Mouse (Mus musculus) CD4-positive, CD25-positive, alpha-beta regulatory T cell, adult 4 months (primary cell): ENCODE measurements around the gene Zfp277. TPM values are rescaled to one million over a fixed set of nuclear protein-coding genes. Genes with fewer than 3 reads are reported as not detected.

Experiments used
- ATAC-seq: one replicate; pipeline ENCODE4 v1.8.0; 2017
- polyA plus RNA-seq, 2 experiments: library from polyadenylated mRNA; unstranded; fragments of 100-300 nt; shearing (Covaris generic); gene quantifications; one replicate each; pipeline ENCODE4 v1.2.1; 2017

Zfp277 gene
- 10 to 100 TPM; 39.8 to 40.1 TPM for polyA plus RNA-seq

DNA sequence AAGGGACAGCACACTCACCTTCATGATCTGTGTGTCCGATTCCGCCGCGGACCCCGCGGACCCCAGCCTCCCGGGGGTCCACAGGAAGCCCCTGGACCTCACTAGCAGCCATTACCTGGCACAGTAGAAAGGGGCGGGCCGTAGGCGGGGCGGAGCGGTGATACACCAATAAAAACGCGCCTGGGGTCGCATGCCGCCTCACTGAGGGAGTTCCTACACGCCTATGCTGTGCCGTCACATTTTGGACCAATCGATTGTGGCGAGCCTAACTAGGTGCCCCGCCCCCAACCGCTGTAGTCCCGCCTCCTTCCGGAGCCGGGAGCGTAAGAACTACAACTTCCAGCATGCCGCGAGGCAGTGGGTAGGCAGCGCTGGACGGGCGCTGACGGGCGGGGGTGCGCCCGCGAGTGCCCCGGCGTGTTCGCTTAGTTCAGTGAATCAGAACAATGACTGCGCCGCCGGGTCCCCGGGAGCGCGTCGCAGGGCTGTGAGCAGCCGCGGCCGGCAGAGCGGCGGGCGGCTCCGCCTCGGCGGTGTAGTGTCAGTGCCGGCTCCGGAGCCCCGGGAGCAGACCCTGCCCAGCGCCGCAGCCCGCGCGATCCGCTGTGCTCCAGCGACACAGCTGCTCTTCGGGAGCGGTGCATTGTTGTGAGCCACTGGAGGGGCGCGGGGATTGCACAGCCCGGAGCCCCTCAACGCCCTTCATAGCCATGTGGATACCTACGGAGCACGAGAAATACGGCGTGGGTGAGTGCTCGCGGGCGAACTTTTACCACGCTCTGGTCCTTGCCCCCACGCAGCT is at the start of gene Zfp277, which contains the start of gene Dock4:
Gene Zfp277, minus strand, starts transcription at position 255 of the 802 bp plus-strand sequence.
Gene Dock4, plus strand, starts transcription at position 305 of the 802 bp plus-strand sequence.
- ATAC-seq, result peak; percentile 93

DNA sequence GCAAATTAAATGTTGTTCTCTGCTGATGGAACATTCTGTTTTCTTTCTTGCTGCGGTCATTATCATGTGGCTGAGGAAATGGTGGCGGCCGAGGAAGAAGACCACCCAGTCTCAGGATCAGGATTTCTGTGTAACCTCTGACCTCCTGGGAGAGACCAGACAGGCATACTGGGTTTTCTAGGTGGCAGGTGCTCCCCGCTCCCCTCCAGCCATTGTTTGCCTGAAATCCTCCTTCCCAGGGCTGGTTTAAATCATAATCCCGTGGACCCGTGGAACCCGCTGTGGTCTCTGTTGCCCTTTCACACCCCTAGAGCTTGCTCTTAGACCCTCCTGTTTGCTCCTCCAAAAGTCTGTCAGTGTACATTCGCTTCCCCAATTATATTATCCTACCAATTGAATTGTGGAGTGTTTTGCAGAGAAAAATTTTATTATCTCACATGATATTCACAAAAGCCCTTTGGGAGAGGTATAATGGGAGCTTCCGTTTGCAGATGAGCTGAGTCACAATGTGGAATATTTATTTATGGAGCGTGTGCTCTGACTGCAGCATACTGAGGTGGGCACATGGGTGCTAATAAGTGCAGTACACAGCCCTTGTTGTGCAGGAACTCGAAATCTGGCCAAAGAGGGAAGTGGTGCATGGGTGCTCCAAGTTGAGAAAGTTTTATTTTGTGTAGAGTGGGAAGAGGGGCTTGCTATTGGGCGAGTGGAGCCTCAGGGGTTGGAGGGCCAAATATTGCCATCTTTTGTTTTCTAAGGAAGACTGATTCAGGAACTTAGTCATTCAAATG is 40.5 kb upstream of the Zfp277 start:
- ATAC-seq, result no peak

DNA sequence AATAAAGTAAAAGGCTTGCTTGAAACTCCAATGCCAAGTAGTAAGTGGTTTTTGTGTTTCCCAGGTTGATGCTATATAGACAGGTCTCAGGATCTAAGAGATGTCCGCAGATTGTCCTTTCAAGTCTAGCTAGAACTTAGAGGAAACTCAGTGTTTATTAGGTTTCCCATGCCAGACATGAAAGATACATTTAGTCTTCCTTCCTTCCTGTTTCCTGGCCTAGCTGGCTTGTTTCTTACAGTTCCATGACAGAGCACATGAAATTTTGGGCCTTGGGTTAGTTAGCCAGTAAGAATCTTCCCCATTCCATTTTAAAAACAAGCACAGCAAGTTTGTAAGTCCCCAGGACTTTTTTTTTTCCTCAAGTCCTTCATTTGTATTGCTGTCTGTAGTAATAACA is 39.5 kb upstream of the Zfp277 start:
- no peak for ATAC-seq

DNA sequence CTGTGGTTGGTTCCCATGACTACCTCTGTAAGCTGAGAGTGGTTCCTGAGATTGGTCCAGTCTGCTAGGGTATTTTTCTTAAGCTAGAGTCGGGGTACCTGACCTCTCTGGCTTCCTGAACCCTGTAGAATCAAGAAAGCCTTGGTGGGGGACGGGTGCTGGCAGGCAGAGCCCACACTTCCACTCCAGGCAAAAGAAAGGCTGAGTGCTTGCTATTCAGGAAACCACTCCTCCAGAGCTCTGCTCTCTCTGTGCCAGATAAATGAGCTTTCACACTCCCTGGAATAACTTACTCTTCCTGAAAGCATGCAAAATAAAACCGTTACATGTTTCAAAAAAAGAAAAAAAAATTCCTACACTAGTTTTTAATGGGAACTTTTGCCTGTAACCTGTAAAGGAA is 38.5 kb upstream of the Zfp277 start:
- no peak for ATAC-seq

DNA sequence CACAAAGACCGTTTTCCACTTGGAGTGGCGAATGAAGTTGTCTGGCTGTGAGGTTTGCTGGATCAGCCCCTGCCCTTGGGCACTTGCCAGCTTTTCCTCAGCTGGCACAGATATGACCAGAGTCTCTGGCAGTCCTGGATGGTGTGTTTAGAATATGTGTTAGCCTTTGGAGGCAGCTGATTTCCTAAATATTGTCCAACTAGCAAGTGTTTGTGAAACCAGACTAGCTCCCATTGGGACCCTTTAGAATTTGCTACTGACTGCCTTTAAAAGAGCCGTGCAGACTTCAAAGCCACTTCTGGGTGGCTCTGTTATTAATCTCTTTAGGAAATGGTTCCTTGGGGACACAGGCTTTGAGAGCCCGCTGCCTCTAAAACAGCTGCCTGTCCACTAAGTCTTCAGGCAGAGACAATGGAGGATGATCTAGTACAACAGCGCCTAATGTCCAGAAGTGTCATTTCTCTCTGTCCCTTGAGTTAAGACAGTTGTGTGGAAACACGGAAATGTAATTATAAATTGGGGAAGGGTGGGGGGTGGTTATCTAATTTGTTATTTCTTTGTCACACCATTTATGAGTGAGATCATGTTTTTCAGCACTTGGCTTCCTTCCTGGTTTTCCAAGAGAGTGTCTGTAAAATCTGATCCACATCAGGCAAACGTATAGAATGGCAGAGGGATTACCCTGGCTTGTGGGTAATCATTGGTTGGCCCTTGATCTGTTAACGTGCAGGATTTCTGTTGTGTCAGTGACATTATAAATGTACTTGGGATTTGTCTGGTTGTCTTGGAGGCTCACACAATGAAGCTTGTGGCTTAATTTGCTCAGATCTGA is 32.1 kb upstream of the Zfp277 start:
- ATAC-seq, result no peak

DNA sequence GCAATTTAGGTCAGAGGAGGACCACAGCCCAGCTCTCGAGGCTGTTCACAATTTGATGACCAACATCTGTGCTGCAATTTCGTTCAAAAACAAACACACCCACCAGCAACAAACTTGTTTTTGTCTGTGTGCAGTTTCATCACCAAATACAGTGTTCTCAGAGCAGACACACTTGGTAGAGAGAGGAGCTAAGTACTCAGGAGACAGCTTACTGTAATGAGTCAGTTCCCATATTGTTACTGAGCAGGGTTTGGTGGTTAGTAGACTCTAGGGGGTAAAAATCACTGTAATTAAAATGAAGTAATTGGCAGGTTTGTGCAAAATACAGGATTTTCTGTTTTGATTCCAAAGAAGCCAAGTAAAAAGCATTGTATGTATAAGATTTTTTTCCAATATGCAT is 28.0 kb upstream of the Zfp277 start:
- no peak for ATAC-seq

DNA sequence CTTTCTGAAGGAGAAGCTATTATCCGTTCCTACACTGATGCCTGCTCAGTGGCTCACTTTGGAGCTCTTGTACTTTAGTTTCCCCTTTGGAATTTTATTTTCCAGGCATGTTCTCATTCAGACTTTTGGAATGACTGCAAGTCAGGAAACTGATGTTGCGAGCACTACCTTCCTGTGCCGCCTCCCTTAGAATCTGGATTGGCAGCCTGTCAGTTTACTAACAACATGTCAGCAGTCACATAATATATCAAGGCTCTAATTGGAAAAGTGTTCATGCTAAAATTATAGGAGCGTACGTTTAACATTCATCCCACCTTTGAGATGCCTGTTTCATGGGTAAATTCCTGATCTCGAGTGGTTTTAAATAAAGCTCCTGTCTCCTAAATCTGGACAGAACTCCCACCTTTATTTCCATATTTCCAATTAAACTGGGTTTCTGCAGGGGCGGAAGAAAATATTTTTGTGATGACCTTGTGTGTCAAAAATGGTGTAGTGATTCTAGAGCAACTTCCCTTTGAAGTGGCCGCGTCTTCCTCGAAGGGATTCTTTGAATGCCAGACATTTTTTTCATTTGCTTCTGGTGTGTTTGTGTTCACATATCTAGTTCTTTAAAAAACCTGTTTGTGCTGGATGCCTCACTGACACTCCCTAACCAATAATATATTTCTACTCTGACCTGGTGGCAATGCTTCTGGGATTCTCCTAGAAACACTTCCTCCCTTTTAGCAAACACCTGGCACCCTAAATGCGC is 26.1 kb upstream of the Zfp277 start:
- ATAC-seq, result no peak

DNA sequence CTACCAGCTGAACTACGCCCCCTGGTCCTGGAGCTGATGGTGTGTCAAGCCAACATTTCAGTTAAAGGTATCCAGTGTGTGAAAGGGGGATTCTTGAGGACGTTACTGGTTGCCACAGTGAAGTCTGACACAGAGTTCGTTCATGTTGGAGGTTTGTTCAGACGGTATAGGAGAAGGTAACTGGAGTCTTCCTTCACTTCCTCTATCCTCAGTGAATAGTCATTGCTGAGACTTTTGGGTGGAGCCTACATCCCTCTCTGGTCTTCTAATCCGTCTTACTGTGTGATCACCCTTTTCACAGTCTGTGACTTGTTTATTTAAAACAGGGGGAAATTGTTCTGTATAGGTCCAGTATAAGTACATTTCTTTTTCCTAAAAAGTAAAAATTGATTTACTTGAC is 23.3 kb upstream of the Zfp277 start:
- ATAC-seq, result no peak

DNA sequence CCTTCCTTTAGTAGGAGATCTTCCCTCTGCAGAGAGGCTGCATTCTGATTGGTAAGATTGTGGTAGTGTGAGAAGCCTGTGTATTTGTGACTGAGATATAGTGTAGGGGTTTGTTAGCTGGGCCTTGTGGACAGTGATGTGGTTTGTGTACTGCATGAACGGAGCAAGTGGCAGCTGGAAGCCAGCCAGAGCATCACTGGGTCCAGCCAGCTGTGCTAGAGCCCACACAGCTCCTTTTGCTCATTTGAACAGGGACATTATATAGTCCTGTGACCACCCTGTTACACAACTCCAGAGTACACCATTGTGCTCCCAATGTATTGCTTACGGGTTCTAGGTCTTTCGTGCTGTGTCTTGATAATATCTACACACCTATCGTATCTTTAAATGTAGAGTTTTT is 22.5 kb upstream of the Zfp277 start:
- no peak for ATAC-seq

DNA sequence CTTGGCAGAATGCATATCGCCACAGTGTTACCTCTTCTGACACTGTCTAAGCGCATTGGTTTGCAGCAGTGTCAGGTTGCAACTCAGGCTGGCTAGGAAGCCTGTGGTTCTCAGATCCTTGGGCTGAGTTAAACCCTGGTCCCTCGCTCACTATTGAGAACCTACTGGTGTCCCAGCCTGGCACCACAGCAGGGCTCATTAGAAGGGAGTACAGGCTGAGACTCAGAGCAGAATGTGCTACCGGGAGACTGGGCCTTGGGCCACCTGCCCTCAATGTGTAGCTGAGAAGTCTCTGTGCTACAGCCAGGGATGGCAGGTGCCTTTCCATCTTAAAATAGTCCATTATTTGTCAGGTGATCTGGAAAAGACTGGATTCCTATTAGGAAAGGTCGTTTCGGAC is 18.6 kb upstream of the Zfp277 start:
- no peak for ATAC-seq

DNA sequence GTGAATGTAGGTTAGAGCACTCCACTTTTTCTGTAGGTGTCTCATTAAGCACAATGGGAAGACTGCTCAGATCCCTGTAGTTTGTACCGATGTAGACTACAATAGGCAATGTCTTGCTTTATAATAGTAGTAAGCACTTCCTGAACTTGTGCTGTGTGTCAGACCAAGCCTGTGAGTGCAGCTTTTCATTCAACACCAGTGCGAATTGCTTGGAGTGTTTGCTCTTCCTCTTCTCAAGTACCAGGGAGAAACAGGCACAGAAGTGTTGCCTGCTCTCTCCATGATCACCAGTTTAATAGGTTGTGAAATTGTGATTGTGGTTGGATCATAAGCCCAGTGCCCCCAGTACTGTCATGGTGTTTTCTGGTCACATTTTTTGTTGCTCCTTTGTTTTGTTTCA is 18.1 kb upstream of the Zfp277 start:
- no peak for ATAC-seq

DNA sequence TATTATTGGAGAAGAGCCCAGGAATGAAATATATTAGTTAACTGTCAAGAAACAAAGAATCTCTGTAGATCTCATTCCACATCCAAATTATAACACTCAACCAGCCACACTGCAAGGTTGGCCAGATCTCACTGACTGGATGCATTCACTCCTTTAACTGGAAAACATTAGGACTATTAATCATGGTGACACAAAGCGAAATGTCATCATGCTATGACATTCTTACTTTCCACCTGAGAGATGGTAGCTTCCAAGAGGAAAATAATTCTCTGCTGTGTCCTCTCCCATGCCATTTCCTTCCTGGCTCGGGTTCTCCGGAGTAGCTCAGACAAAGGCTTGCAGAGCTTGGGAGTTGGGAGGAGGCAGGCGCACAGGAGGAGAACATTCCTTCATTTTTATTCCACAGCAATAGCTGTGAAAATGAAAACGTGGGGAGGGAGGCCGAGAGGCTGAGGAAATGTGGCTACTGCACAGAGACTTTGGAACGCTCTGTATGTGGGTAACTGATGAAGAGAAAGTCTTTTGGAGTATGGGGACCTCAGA is 17.1 kb upstream of the Zfp277 start:
- ATAC-seq, result no peak

DNA sequence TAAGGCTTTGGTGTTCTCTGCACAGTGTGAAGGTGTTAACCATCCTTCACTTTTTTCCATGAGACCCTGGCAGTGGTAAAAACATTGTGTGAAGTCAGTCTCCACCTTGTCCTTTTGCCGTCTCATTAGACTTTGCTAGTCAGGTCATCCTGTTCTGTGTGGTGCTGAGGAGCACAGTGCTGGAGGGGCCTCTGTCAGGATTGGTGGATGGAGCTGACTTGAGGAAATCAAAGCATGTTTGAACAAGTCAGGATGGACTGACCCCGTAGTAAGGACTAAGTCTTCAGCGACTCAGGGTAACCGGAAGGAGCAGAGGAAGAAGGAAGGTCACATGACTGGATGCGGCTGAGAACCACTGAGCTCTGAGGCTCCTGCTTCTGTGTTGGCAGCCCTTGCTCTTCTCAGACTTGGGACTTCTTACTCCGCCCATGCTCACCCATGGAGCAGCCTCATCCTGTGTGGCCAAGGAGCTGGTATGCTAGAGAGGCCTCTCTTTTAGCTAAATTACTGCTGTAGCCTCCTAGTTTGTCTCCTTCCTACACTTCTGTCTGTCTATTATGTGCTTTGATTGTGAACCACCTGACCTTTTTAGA is 14.1 kb upstream of the Zfp277 start:
- no peak for ATAC-seq

DNA sequence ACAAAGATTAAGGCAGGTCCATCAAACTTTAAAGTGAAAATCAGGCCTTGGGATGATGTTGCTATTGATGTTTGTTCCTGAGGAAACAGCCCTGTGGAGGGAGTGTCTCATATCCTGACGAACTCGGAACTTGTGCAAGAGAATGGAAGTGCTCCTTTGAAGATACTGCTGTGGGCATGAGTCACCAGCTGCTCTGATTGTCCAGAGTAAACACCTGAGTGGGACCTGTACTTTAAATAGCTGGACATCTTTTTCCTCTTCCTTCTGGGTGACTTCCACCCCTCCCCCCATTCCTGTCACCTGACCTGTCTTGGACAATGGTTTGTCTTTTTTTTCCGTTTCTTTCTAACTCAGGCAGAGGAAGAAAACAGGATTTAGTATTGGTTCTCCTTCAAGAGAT is 13.3 kb upstream of the Zfp277 start:
- ATAC-seq, result no peak

DNA sequence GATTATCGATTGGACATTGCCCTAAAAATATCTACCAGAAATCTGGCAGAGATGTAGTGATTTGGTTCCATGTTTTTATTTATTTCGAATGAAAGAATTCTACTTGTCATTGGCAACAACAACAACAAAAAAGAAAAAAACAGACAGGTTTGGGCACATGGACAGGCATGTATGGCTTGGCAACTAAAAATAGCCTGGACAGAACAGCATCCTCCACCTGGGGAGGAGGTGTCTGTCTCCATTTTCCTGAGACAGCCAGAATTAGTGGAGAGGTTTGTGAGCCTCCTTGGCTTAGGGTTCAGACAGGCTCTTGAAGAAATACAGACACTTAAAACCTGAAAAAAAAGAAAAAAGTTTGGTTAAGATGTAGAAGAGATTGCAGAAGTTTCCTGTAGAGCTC is 10.8 kb upstream of the Zfp277 start:
- ATAC-seq, result no peak

DNA sequence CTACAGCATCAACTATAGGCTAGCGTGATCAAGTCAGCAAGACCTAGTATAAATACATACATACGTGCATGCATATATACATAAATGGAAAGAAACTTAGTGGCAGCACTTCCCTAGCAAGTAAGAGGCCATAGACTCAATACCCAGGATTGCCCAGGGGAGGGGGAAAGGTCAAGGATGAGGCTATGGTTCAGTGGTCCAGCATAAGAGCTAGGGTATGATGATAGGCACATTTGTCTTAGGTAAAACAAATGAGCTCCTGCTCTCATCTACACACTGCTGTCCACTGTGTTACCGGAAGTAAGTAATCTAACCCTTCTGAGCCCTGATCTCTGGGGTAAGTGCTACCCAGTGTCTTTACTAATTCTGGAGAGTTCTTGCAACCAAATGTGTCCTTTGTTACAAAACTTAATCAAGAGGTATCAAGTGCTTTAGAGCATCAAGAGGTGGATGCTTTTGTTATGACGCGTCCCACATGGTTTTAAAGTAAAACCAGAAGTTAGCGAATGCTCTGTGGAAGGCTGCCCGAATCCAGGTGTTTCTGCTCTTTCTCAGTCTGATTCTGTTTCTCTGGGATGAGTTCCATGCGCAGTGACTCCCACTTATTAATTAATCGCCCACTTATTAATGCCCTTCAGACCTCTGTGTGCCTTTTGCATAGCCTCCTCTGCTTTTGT is 3.6 kb upstream of the Zfp277 start:
- no peak for ATAC-seq

DNA sequence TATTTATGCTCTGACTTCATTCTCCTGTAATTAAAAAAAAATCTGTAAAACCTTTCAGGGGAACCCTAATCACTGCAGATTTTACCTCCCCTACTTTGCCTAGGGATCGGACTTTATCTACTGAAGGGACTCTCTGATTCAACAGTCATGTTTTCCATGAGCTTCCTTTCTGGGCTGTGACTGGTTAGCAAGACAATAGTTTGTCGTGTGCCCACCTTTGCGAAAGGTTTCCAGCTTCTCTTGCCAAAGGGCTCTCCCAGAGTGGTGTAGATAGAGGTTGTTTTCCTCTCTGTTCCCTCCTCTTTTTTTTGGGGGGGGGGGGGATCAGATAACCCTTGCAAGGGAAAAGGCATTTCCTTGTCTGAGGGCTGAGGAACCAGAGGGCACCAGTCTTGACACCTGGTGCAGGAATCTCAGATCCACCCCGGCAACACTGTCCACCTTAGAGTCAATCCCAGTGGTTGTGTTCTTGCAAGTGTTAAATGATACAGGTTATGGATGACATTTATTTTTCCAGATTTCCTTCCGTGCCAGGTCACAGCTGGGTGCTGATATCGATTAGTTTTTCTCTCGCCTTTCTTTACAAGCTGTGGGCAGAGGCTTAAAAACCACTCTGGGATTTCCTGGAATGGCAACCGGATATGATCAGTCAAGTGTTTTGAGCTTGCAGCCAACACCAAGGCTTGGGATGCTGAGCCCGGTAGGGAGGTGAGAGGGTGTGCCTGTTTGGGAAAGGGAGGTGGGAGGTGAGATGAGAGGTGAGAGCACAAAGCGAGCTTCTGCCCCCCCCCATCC is 2.1 kb upstream of the Zfp277 start:
- no peak for ATAC-seq

DNA sequence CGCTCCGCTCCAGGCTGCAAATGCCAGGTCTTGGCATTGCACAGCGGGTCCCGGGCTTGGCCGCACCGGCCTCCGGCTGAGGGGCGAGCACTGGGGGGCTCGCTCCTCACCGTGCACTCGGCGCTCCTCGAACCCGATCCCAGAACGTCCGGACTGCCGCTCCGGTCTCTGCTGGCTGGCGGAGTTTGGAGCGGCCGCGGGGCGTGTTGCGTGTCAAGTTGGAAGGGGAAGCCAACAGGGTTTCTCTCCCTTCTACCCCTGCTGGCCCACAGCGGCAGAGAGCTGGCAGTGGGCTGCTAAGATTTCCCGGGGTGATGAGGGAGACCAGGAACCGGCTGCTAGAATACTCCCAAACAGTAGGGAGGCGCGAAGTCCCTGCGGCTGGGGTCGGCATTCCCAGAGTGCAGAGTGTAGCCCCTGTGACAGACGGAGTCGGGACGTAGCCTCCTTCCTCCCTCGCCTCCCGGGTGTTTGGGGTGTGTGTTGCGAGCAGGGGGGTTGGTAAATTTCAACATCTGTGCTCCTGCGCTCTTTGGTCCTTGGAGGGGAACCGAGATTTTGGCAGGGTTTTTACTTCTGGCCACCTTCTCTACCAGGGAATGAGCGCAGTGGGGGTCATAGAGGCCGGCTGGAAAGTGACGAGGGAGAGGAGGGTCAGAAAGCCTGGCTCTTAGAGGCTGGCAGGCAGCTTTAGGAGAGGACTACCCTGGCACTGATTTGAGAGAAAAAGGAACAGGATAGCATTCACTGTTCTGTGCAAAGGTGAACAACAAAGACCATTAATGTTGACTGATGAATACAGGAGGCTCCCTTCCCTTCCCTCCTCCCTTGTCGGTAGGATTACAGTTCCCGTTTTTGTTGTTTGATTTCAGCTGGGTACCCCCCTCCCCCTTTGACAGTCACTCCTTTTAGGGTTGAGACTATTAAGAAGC is 1.0 kb upstream of the Zfp277 start:
- ATAC-seq, result no peak

DNA sequence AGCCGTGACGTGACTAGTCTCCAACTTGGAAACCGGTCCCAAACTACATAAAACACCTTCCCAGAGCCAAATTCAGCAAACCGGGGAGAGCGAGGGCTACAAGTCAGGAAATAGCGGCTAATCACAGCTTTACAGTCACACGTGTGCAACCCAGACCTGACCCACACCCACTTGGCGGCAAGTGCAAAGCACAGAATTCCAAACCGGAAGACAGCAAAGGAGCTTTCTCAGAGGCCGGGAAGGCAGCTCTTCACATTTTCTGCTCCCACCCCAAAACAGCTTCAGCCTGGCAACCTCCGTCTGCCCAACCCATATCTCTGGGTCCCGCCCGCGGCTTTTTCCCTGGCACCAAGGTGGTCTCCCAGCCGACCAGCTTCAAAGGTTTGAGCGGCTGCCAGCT is 496 bp downstream of the Zfp277 start:
- ATAC-seq, result peak; percentile 13
